Mouse (Mus musculus) Patski (cell line): ENCODE results near the gene Nudt16l1. TPM values are rescaled to one million over a fixed set of nuclear protein-coding genes. Genes with fewer than 3 reads are reported as not detected.

Experiments used
- ATAC-seq: fragments of 100-300 bp; one replicate; pipeline ENCODE4 v1.8.0; 2021
- CTCF ChIA-PET: fragments of 350-600 bp; sonication (Branson Sonifier 250); formaldehyde crosslinking; loops from one replicate; lab custom pipeline; 2022; ENCODE audit warnings: inconsistent platforms; lab: Charles Lee
- POLR2A ChIA-PET: fragments of 350-600 bp; sonication (Branson Sonifier 250); formaldehyde crosslinking; loops from one replicate; lab custom pipeline; 2022; ENCODE audit warnings: antibody characterized with exemption, inconsistent platforms; lab: Charles Lee
- DNase-seq: peaks from one replicate; pipeline ENCODE4 v3.0.0-alpha.2; 2011; ENCODE audit warnings: low read depth, low spot score
- H3K27me3 ChIP-seq: fragments of 371-371 bp; one replicate; pipeline ENCODE4 v1.5.1; 2021
- CTCF ChIP-seq: fragments of 100-300 bp; IDR thresholded peaks from one replicate; pipeline ENCODE4 v1.5.1; 2021
- in situ Hi-C: fragments of 300-500 bp; cut with MboI; formaldehyde crosslinking; loops from 3 replicates; pipeline ENCODE4 v1.11.1; 2018; ENCODE audit warnings: low pct_unique_long_range_greater_than_20kb, mixed read lengths
- polyA plus RNA-seq: library from polyadenylated mRNA; unstranded; gene quantifications from one replicate; pipeline ENCODE4 v1.2.3, GENCODE M21; 2021

Gene Nudt16l1
- polyA plus RNA-seq, 1 experiment from 2014 or later, result 57.9 TPM

DNA sequence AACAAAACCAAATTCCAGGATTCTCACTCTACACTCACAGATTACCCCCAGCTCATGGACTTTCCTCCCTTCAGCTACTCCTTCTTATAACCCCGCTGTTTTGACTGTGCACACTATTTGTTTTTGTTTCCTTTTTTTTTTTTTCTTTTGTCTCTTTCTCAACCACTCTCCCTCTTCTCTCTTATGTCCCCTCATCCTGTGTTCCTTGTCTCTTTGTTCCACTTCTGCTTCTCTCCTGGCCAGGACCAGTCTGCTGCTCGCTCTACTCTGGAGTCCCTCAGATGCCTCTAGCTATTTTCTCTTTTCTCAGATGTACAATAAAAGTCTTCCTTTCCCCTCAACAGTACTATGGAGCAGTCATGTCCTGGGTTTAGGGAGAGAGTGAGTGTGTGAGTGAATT, 36.2 kb upstream of the Nudt16l1 start:
- ChIA-PET CTCF (interaction anchor here (1.2 kb wide), 1 partner anchor 13 kb away, joined by 5 read pairs; no protein-coding TSS in a partner anchor), POLR2A (no interaction called here)
- in situ Hi-C loops, result no loop called here
- no peak for DNase-seq
- no peak for TF ChIP-seq CTCF
- H3K27me3 ChIP-seq, result no peaks in the 10 kb centered on the region
- ATAC-seq, result no peak

DNA sequence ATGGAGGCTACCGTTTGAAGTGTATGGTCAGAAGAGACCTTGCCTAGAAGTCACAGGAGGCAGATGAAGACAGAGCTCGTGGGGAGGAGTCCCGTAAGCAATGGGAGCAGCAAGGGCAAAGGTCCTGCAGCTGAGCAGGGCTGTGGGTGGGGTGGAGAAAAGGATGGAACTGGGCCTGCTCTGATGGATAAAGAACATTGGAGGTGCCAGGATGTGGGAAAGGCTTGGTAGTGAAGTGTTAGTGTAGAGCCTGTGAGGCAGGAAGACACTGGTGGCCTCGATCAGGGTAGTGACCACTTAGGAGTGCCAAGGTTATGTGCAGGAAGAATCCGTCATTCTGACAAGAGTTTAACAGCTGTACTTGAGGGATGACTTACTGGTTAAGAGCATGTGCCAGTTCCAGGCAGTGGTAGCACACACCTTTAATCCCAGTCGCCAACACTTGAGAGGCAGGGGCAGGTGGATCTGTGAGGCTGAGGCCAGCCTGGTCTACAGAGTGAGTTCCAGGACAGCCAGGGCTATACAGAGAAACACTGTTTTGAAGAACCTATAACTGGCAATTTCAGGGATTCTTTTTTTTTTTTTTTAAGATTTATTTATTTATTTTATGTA, 35.0 kb upstream of the Nudt16l1 start:
- CTCF ChIA-PET, result interaction anchor here (1.2 to 1.9 kb wide), 2 partner anchors 10 to 14 kb away, joined by 5 to 8 read pairs; no protein-coding TSS in a partner anchor
- ATAC-seq, result no peak
- H3K27me3 ChIP-seq, result no peaks in the 10 kb centered on the region
- no peak for DNase-seq
- POLR2A ChIA-PET, result interaction anchor here (0.6 kb wide), 1 partner anchor 157 kb away, joined by 4 read pairs; no protein-coding TSS in a partner anchor
- in situ Hi-C loops, result no loop called here
- no peak for TF ChIP-seq CTCF

DNA sequence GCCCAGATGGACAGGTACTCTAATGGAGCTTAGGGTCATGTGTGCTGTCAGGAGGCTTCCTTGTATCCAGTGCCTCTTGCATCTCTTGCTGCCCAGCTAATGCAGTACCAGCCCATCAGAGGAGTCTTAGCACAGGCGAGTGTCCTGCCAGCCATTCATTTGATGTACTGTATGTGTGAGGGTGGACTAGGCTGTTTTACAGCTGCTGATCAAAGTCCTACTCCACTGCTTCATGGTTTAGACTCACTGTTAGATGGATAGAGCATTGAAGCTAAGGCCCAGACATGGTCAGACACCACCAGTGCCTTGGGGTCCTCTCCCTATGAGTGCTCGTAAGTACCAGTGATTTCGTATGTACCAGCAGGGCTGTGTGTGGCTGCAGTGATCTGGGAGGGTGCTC, 33.7 kb upstream of the Nudt16l1 start:
- ChIA-PET CTCF (no interaction called here), POLR2A (interaction anchor here (1.0 kb wide), 1 partner anchor 14 kb away, joined by 4 read pairs; no protein-coding TSS in a partner anchor)
- no peaks in the 10 kb centered on the region for H3K27me3 ChIP-seq
- ATAC-seq (no peak), DNase-seq (no peak)
- no peak for TF ChIP-seq CTCF
- in situ Hi-C loops, result no loop called here

DNA sequence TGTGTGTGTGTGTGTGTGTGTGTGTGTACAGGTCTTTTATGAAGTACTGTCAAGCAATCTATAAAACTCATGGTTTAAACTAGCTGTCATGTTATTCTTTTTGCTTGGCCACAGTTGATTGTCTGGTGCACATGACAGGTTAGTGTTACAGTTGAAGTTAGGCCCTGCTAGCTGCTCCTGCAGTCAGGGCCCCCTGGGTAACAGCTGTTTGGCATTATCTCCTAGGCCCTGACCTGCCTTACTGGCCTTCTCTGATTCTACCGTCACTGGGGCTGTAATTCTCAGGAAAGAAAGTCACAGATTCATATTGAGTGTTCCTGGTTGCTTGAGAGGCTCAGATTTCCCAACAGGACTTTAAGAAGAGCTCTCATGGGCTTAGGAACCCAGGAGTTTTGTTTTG, 33.0 kb upstream of the Nudt16l1 start:
- no peaks in the 10 kb centered on the region for H3K27me3 ChIP-seq
- ChIA-PET CTCF (no interaction called here), POLR2A (interaction anchor here (1.0 kb wide), 1 partner anchor 15 kb away, joined by 4 read pairs; no protein-coding TSS in a partner anchor)
- DNase-seq (no peak), ATAC-seq (no peak)
- in situ Hi-C loops, result no loop called here
- no peak for TF ChIP-seq CTCF

DNA sequence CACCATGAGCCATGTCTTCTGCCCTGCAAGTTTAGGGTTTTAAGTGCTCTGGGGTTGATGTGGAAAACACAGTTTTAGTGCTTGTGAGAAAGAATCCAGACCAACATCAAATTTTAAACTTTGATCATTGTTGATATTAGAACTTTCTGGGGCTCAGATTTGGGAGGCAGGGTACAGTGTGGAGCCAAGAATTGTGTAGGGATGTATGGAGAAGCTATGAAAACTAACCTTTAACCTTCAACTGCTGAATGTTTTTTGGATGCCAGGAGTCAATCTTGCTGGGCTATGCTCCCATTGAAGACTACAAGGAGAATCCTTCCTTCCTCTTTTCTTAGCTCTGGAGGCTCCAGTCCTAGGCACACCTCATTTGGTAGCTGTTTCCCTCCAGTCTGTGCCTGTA, 32.0 kb upstream of the Nudt16l1 start:
- no peak for ATAC-seq
- ChIA-PET CTCF (interaction anchor here (1.3 kb wide), 1 partner anchor 21 kb away, joined by 3 read pairs; no protein-coding TSS in a partner anchor), POLR2A (interaction anchor here (0.6 kb wide), 2 partner anchors 28 to 261 kb away, joined by 3 read pairs; no protein-coding TSS in a partner anchor)
- in situ Hi-C loops, result no loop called here
- no peaks in the 10 kb centered on the region for H3K27me3 ChIP-seq
- no peak for TF ChIP-seq CTCF
- no peak for DNase-seq

DNA sequence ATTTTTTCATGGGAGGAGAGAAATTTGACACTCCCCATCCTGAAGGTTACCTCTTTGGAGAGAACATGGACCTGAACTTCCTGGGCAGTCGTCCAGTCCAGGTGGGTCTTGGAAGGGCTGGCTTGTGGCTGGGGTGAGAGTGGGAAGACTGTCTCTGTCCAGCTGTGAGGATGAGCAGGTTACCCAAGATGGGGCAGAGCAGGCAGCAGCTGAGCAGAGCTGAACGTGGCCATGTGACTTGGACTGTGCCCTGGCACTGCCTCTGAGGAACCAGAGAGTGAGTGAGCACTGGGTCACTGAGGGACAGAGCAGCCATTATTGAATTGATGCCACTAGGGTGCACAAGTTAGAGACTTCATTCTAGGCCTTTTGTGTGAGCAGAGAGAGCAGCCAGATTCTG, 31.2 kb upstream of the Nudt16l1 start:
- CTCF ChIA-PET, result interaction anchor here (1.3 kb wide), 1 partner anchor 22 kb away, joined by 3 read pairs; no protein-coding TSS in a partner anchor
- in situ Hi-C loops, result no loop called here
- POLR2A ChIA-PET, result interaction anchor here (0.5 kb wide), 1 partner anchor 27 kb away, joined by 6 read pairs; the partner anchor contains the start of gene Ubald1

DNA sequence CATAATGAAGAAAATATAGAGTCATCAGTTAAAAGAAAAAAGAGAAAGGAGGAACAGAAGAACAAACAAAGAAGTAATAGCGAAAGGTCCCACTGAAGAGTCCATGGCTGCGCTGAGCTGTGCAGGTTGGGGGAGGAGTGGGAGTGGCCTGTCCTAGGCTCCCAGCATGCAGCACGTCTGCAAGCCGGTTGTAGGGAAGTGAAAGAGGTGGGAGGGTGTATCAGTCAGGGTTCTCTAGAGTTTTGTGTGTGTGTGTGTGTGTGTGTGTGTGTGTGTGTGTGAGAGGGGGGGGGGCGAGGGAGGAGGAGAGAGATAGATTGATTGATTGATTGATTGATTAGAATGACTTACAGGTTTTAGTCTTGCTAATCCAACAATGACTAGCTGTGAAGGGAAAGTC, 30.6 kb upstream of the Nudt16l1 start:
- POLR2A ChIA-PET, result interaction anchor here (0.5 kb wide), 1 partner anchor 28 kb away, joined by 6 read pairs; the partner anchor contains the start of gene Ubald1
- CTCF ChIA-PET, result no interaction called here
- DNase-seq, result no peak

More for the DNA sequence above, 31.2 kb upstream of the Nudt16l1 start:
- no peak for ATAC-seq
- DNase-seq, result no peak
- no peak for TF ChIP-seq CTCF
- no peaks in the 10 kb centered on the region for H3K27me3 ChIP-seq

DNA sequence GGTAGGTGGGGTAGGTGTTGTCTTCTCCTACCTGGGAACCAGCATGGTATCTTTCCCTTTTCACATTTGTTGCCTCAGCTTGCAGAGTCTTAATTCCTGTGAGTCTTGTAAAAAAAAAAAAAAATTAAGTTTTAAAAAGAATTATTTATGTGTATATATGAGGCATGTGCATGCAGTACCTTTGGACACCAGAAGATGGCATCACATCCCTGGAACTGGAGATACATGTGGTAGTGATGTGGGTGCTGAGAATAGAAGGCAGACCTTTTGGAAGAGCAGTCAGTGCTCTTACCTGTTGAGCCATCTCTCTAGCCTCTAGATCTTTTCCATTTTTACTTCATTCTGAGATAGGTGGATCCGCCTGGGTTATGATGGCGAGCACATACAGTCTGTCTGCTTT, 28.8 kb upstream of the Nudt16l1 start:
- DNase-seq, result no peak
- POLR2A ChIA-PET, result no interaction called here
- no peak for TF ChIP-seq CTCF
- in situ Hi-C loops, result no loop called here
- no peaks in the 10 kb centered on the region for H3K27me3 ChIP-seq
- ATAC-seq, result no peak
- CTCF ChIA-PET, result interaction anchor here (1.0 kb wide), 1 partner anchor 11 kb away, joined by 3 read pairs; no protein-coding TSS in a partner anchor

More for the DNA sequence above, 30.6 kb upstream of the Nudt16l1 start:
- no peak for TF ChIP-seq CTCF
- no peaks in the 10 kb centered on the region for H3K27me3 ChIP-seq
- ATAC-seq, result no peak
- in situ Hi-C loops, result no loop called here

DNA sequence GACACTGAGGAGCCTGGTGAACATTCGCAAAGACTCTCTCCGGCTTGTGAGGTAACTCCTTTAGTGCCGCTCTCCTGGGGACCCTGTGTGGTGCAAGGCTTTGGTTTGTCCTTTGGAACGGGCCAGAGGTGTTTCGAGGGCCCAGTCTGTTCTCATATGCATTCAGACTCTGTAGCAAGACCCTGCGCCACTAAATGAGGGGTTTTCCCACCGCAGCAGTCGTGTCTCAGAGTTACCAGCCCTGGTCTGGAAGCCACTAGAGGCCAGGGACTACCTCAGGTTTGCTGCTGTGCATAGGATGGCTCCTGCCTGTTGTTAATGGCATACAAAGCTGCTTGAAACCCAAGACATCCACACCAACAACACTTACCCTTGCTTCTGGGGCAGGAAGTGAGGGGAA, 27.8 kb upstream of the Nudt16l1 start:
- TF ChIP-seq CTCF, result no peak
- DNase-seq (no peak), ATAC-seq (no peak)
- no peaks in the 10 kb centered on the region for H3K27me3 ChIP-seq
- POLR2A ChIA-PET, result no interaction called here
- in situ Hi-C loops, result no loop called here
- CTCF ChIA-PET, result no interaction called here

DNA sequence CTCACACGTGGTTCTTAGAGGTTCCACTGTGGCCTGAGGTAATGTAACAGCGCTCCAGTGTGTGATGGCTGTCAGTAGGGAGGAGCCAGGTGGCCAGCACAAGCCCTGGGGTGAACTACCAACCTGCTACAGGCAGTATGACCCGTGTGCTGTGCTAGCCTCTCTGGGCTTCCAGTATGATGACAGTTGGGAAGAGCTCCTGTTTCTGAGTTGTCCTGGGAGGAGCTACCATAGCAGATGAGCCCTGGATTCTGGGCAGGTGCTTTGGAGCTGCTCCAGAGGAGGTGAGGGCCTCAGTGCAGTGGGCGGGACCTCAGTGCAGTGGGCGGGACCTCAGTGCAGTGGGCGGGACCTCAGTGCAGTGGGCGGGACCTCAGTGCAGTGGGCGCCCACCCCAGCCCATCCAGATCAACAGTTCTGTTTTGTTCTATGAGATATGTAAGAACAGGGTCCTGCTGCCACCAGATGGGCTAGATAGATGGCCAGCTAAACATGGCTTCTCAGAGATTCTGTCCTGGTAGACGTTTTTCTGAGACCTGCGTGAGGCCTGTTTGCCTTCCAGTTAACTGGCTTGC, 26.4 kb upstream of the Nudt16l1 start:
- TF ChIP-seq CTCF, result no peak
- ATAC-seq (no peak), DNase-seq (no peak)
- H3K27me3 ChIP-seq, result no peaks in the 10 kb centered on the region
- ChIA-PET CTCF (interaction anchor here (1.6 to 2.7 kb wide), 6 partner anchors 10 to 149 kb away, joined by 4 to 24 read pairs (median 8); partner anchors contain the start of gene Mgrn1), POLR2A (interaction anchor here (2.2 to 2.3 kb wide), 2 partner anchors 16 to 26 kb away, joined by 7 to 8 read pairs; partner anchors contain the start of gene Mgrn1)
- in situ Hi-C loops, result no loop called here
